Mouse (Mus musculus) embryonic facial prominence, embryonic 12.5 days (tissue): ENCODE data around the gene Btbd9. TPM values are rescaled to one million over a fixed set of nuclear protein-coding genes. Genes with fewer than 3 reads are reported as not detected.

Experiments
- ATAC-seq: fragments of 200-750 bp; cut with Nextera tagmentation; 2 replicates; pipeline ENCODE4 v1.8.0; 2017; ENCODE audit not compliant: insufficient number of reproducible peaks, insufficient read depth, low FRiP score, low TSS enrichment
- H3K27ac ChIP-seq: fragments of 300-500 bp; sonication (generic); 2 replicates; pipeline ENCODE4 v1.5.1; 2016; ENCODE audit warnings: mild to moderate bottlenecking
- H3K27me3 ChIP-seq: fragments of 300-500 bp; sonication (generic); 2 replicates; pipeline ENCODE4 v1.6.1; 2016; ENCODE audit warnings: mild to moderate bottlenecking, moderate library complexity
- H3K36me3 ChIP-seq: fragments of 300-500 bp; sonication (generic); 2 replicates; pipeline ENCODE4 v1.6.1; 2016; ENCODE audit warnings: mild to moderate bottlenecking
- H3K4me1 ChIP-seq: fragments of 300-500 bp; sonication (generic); 2 replicates; pipeline ENCODE4 v1.6.1; 2016
- H3K4me2 ChIP-seq: fragments of 300-500 bp; sonication (generic); replicated peaks from 2 replicates; pipeline ENCODE4 v1.6.1; 2016; ENCODE audit warnings: mild to moderate bottlenecking, moderate library complexity
- H3K4me3 ChIP-seq: fragments of 300-500 bp; sonication (generic); 2 replicates; pipeline ENCODE4 v1.5.1; 2016; ENCODE audit warnings: mild to moderate bottlenecking
- H3K9ac ChIP-seq: fragments of 300-500 bp; sonication (generic); 2 replicates; pipeline ENCODE4 v1.6.1; 2016; ENCODE audit warnings: mild to moderate bottlenecking, moderate library complexity
- H3K9me3 ChIP-seq: fragments of 300-500 bp; sonication (generic); 2 replicates; pipeline ENCODE4 v1.6.1; 2016; ENCODE audit warnings: mild to moderate bottlenecking, moderate library complexity
- WGBS: fragments of 180-500 bp; shearing (Covaris S2); methylation state at CpG from one replicate; pipeline ENCODE4 v1.1.7; 2016; 5-methylcytosine and 5-hydroxymethylcytosine counted together
- polyA plus RNA-seq: library from polyadenylated mRNA; unstranded; fragments of >200 nt; fragmentation: Nextera tagmentation; extraction: Ambion mirVana; gene quantifications from 2 replicates; pipeline ENCODE4 v1.2.1, GENCODE M21; 2016

Gene Btbd9
- polyA plus RNA-seq, 1 experiment from 2014 or later, result 71.6 TPM

DNA sequence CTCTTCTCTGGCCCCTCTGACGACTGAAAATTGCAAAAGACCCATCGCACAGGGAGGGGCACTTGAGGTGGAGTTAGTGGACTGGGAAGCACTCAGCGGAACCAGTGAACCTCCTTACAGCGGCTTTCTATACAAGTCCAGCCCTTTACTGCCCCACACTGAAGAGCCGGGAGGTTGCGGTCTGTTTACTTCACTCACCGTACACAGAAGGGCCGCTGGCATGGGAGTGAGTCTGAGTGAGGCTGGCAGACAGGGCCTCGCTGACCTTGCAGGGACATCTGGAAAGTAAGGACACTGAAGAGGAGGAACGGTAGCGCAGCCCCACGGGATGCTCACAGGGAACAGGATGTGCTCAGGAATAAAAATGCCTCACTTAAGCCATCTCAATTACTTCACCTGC is 120.0 kb downstream of the Btbd9 start:
- WGBS, result 76% methylated on average over 12 of the region's 12 CpGs
- Histone ChIP-seq H3K27ac (no peak overlapping the region), H3K4me3 (no peak overlapping the region), H3K4me2 (no peak overlapping the region), H3K36me3 (no peaks in the 10 kb centered on the region), H3K9ac (no peak overlapping the region), H3K4me1 (no peaks in the 10 kb centered on the region), H3K9me3 (no peaks in the 10 kb centered on the region), H3K27me3 (no peaks in the 10 kb centered on the region)
- ATAC-seq, result no peak

DNA sequence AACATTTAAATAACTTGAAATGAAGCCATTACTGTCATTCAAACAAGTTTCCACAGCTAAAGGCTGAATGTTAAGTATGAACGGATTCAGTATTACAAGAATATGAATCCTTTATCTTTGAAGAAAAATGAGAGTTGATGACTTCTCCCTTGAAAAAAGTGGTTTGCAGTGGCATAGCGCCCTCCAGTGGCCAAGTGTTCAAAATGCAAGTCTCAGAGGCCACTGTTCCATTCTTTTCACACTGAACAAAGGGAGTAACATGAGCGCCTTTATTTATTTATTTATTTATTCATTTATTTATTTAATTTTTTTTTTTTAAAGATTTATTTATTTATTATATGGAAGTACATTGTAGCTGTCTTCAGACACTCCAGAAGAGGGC is 121.4 kb downstream of the Btbd9 start:
- H3K27me3 ChIP-seq, result no peaks in the 10 kb centered on the region
- no peaks in the 10 kb centered on the region for H3K36me3 ChIP-seq
- no peak overlapping the region for H3K4me2 ChIP-seq
- ATAC-seq, result no peak
- 23% methylated on average over 3 of the region's 3 CpGs for WGBS
- H3K4me1 ChIP-seq, result no peaks in the 10 kb centered on the region
- no peaks in the 10 kb centered on the region for H3K9me3 ChIP-seq
- no peak overlapping the region for H3K9ac ChIP-seq
- no peak overlapping the region for H3K27ac ChIP-seq
- no peak overlapping the region for H3K4me3 ChIP-seq

GRCm38 (mm10) chr17:30454155-30454861 is 122.0 kb downstream of the Btbd9 start:
- WGBS, result 61% methylated on average over 6 of the region's 6 CpGs
- Histone ChIP-seq H3K4me2 (no peak overlapping the region), H3K27ac (no peak overlapping the region), H3K36me3 (no peaks in the 10 kb centered on the region), H3K9me3 (no peaks in the 10 kb centered on the region), H3K4me1 (no peaks in the 10 kb centered on the region), H3K9ac (no peak overlapping the region), H3K27me3 (no peaks in the 10 kb centered on the region), H3K4me3 (no peak overlapping the region)
- no peak for ATAC-seq

- Histone ChIP-seq H3K4me1 (no peaks in the 10 kb centered on the region), H3K4me3 (no peak overlapping the region), H3K4me2 (no peak overlapping the region), H3K36me3 (no peaks in the 10 kb centered on the region), H3K9ac (no peak overlapping the region), H3K27me3 (no peaks in the 10 kb centered on the region), H3K9me3 (no peaks in the 10 kb centered on the region), H3K27ac (no peak overlapping the region)
- ATAC-seq, result no peak
- WGBS, result 47% methylated on average over 4 of the region's 4 CpGs
Measured at GRCm38 (mm10) chr17:30453272-30453671, 123.0 kb downstream of the Btbd9 start.

DNA sequence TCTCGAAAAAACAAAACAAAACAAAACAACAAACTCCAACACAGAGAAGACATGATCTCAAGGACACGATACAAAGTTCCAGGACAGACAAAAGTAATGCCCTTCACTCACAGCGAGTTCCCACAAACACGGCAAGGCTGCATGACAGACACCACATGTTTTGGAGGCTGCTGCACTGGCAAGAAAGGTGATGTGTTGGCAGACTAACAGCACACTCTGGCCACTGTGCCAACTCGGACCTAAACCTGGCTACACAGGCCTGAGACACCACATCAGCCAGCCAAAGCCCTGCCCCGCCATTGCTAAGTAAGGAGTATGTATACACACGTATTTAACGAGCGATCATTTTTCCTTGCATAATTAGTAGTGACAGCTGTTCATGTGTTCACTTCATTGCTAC is 123.9 kb downstream of the Btbd9 start:
- ATAC-seq, result no peak
- WGBS, result 92% methylated on average over 9 of the region's 9 CpGs

GRCm38 (mm10) chr17:30448562-30448961 is 127.7 kb downstream of the Btbd9 start:
- Histone ChIP-seq H3K27ac (no peak overlapping the region), H3K4me1 (no peaks in the 10 kb centered on the region), H3K9me3 (no peaks in the 10 kb centered on the region), H3K4me3 (no peak overlapping the region), H3K4me2 (no peak overlapping the region), H3K9ac (no peak overlapping the region), H3K36me3 (0 out of 2 replicates have a peak, but pooled peaks cover 5% of the 10 kb centered on the region), H3K27me3 (no peaks in the 10 kb centered on the region)
- ATAC-seq, result no peak
- WGBS, result 87% methylated on average over 5 of the region's 5 CpGs

More for the DNA sequence above, 123.9 kb downstream of the Btbd9 start:
- Histone ChIP-seq H3K9ac (no peak overlapping the region), H3K4me3 (no peak overlapping the region), H3K4me1 (no peaks in the 10 kb centered on the region), H3K9me3 (no peaks in the 10 kb centered on the region), H3K4me2 (no peak overlapping the region), H3K36me3 (no peaks in the 10 kb centered on the region), H3K27me3 (no peaks in the 10 kb centered on the region), H3K27ac (no peak overlapping the region)

GRCm38 (mm10) chr17:30445805-30446441 is 130.4 kb downstream of the Btbd9 start:
- Histone ChIP-seq H3K4me2 (no peak overlapping the region), H3K9ac (no peak overlapping the region), H3K27me3 (no peaks in the 10 kb centered on the region), H3K4me3 (no peak overlapping the region), H3K27ac (no peak overlapping the region), H3K36me3 (0 out of 2 replicates have a peak, but pooled peaks cover 5% of the 10 kb centered on the region), H3K9me3 (no peaks in the 10 kb centered on the region), H3K4me1 (no peaks in the 10 kb centered on the region)
- no peak for ATAC-seq
- 90% methylated on average over 3 of the region's 3 CpGs for WGBS

DNA sequence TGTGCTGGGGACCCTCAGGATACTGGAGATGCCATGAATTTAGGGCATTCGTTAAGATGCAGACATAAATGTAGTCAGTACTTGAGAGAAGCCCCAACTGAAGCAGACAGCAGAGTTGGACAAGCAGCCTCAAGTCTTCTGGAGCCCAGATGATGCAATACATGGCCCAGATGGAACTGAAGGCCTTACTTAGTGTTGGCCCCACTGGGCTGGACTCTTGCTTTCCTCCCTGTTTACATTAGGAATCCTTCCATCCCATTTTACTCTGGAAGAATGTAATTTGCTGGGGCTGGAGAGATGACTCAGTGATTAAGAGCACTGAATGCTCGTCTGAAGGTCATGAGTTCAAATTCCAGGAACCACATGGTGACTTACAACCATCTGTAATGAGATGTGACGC is 136.6 kb downstream of the Btbd9 start:
- no peak overlapping the region for H3K4me2 ChIP-seq
- H3K9me3 ChIP-seq, result no peaks in the 10 kb centered on the region
- H3K4me3 ChIP-seq, result no peak overlapping the region
- H3K4me1 ChIP-seq, result no peaks in the 10 kb centered on the region
- H3K27ac ChIP-seq, result no peak overlapping the region
- 0 out of 2 replicates have a peak, but pooled peaks cover 5% of the 10 kb centered on the region for H3K36me3 ChIP-seq
- 74% methylated on average over 3 of the region's 3 CpGs for WGBS
- no peaks in the 10 kb centered on the region for H3K27me3 ChIP-seq
- H3K9ac ChIP-seq, result no peak overlapping the region
- no peak for ATAC-seq

GRCm38 (mm10) chr17:30438786-30439185 is 137.5 kb downstream of the Btbd9 start:
- no peak overlapping the region for H3K9ac ChIP-seq
- H3K4me1 ChIP-seq, result no peaks in the 10 kb centered on the region
- H3K36me3 ChIP-seq, result no peaks in the 10 kb centered on the region
- no peak overlapping the region for H3K4me3 ChIP-seq
- WGBS, result 92% methylated on average over 4 of the region's 4 CpGs
- H3K9me3 ChIP-seq, result no peaks in the 10 kb centered on the region
- no peak overlapping the region for H3K4me2 ChIP-seq
- no peak for ATAC-seq
- no peaks in the 10 kb centered on the region for H3K27me3 ChIP-seq
- no peak overlapping the region for H3K27ac ChIP-seq

GRCm38 (mm10) chr17:30436021-30436461 is 140.2 kb downstream of the Btbd9 start:
- Histone ChIP-seq H3K27me3 (no peaks in the 10 kb centered on the region), H3K4me1 (no peaks in the 10 kb centered on the region), H3K4me2 (no peak overlapping the region), H3K4me3 (no peak overlapping the region), H3K36me3 (no peaks in the 10 kb centered on the region), H3K9me3 (no peaks in the 10 kb centered on the region), H3K27ac (no peak overlapping the region), H3K9ac (no peak overlapping the region)
- 65% methylated on average over 5 of the region's 5 CpGs for WGBS
- ATAC-seq, result no peak

DNA sequence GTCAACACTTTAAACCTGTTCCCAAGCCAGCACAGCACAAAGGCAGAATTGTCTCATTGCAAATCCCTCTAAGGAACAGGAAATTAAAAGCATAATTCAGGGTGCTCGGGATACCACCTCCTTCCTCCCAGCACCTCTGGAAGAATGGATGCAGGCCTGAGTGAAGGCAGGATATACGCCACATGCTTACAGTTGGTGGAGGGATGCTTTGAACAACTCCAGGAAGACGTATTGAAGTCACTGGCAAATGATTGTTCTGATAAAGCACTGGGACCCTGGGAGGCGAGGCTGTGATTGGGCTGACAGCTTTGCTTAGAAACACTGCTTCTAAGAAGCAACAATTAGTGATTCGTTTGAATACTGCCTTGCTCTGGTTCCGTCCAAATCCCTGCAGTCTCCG is 140.8 kb downstream of the Btbd9 start:
- Histone ChIP-seq H3K36me3 (no peaks in the 10 kb centered on the region), H3K4me3 (no peak overlapping the region), H3K4me1 (no peaks in the 10 kb centered on the region), H3K9ac (no peak overlapping the region), H3K27ac (no peak overlapping the region), H3K4me2 (no peak overlapping the region), H3K9me3 (no peaks in the 10 kb centered on the region), H3K27me3 (no peaks in the 10 kb centered on the region)
- 48% methylated on average over 7 of the region's 7 CpGs for WGBS
- ATAC-seq, result no peak

DNA sequence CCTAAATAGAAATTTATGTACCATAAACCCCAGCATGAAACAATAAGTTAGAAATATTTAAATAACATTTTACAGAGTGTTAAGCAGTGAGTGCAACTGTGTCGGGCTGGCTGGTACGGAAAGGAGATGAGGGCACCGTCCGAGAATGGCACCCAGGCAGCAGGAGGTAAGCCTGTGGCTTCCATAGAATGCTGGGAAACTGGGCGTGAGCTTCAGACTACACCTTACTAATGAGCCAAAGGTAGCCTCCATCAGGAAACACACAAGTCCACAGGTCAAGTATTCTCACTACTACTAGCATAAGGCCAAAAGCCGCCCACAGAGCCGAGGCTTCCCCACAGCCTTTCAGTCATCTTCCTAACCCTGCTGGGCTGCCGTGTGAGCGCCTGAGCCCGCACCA is 144.2 kb downstream of the Btbd9 start:
- no peaks in the 10 kb centered on the region for H3K36me3 ChIP-seq

More for the DNA sequence above, 144.2 kb downstream of the Btbd9 start:
- WGBS, result 94% methylated on average over 10 of the region's 10 CpGs
- Histone ChIP-seq H3K4me1 (no peaks in the 10 kb centered on the region), H3K4me3 (no peak overlapping the region), H3K9me3 (no peaks in the 10 kb centered on the region), H3K9ac (no peak overlapping the region), H3K27me3 (no peaks in the 10 kb centered on the region), H3K4me2 (no peak overlapping the region), H3K27ac (no peak overlapping the region)
- no peak for ATAC-seq
